ENCODE assay signal across 8 mouse cellular contexts in genomic region chr10:75589129-75589528, GRCm38 (mm10). TPM values are rescaled to one million over a fixed set of nuclear protein-coding genes. Genes with fewer than 3 reads are reported as not detected.
DNase-seq lines count a peak whose midpoint lies in the region; ATAC-seq and TF ChIP-seq lines count a peak whose summit lies in the region.

TSS of gene Ggt5 (plus strand) at chr10:75589340.

- H3K27me3 ChIP-seq in hindbrain, embryonic 10.5 days (ENCODE audit: insufficient read depth, poor library complexity, severe bottlenecking), result peaks cover 14% of the 10 kb centered on the region
- 0 out of 2 replicates have a peak, but pooled peaks cover 6% of the 10 kb centered on the region for H3K27me3 ChIP-seq in limb, embryonic 13.5 days

- H3K4me3 ChIP-seq in ES-E14 (ENCODE audit: insufficient read depth in 1 of 2, low read depth in 1 of 2, low read length in 2 of 2, poor library complexity in 1 of 2, severe bottlenecking in 1 of 2), result no peak within 1 kb of the TSS
- no peak within 1 kb of the TSS for H3K4me3 ChIP-seq in hindbrain, embryonic 10.5 days
- H3K4me3 ChIP-seq in limb, embryonic 13.5 days, result no peak within 1 kb of the TSS

- no peak within 1 kb of the TSS for H3K9ac ChIP-seq in ES-E14 (ENCODE audit: insufficient read depth, low read depth, low read length, poor library complexity, severe bottlenecking)
- peak within 1 kb of the TSS; percentile 36; the same call in 1 of the 2 replicates for H3K9ac ChIP-seq in limb, embryonic 13.5 days

- H3K4me1 ChIP-seq in ES-E14 (ENCODE audit: control insufficient read depth in 2 of 2, insufficient read depth in 2 of 2, low read length in 2 of 2, poor library complexity in 1 of 2), result peaks cover 0 to 8% of the 10 kb centered on the region in 2 experiments; a peak in 1 of 4 replicates
- peaks cover 25% of the 10 kb centered on the region for H3K4me1 ChIP-seq in hindbrain, embryonic 10.5 days (replicated peaks)
- H3K4me1 ChIP-seq in limb, embryonic 13.5 days, result peaks cover 24% of the 10 kb centered on the region

- in situ Hi-C loops in ES-E14 (cut with MboI; ENCODE audit: low sequenced_read_pairs in 2 of 2, unreplicated experiment in 2 of 2), result loop anchor here in 1 of 2 experiments (25.0 kb wide), 1 partner anchor 373 kb away; the partner anchor contains the start of gene Gm5134

- no peaks in the 10 kb centered on the region for H3K9me3 ChIP-seq in ES-E14 (ENCODE audit: control insufficient read depth, insufficient read depth, low read depth, low read length)
- no peaks in the 10 kb centered on the region for H3K9me3 ChIP-seq in hindbrain, embryonic 10.5 days
- H3K9me3 ChIP-seq in limb, embryonic 13.5 days, result no peaks in the 10 kb centered on the region

- ATAC-seq in limb, embryonic 13.5 days (ENCODE audit: low FRiP score, low read depth), result no peak
- ATAC-seq in frontal cortex, adult (ENCODE audit: low TSS enrichment), result no peak

- H3K27ac ChIP-seq in ES-E14 (ENCODE audit: insufficient read depth, low read depth, low read length, poor library complexity, severe bottlenecking), result no peak within 1 kb of the TSS
- no peak within 1 kb of the TSS for H3K27ac ChIP-seq in hindbrain, embryonic 10.5 days
- no peak within 1 kb of the TSS; the same call in 1 of the 2 replicates for H3K27ac ChIP-seq in limb, embryonic 13.5 days

- 44% methylated on average over 5 of the region's 5 CpGs for WGBS in hindbrain, embryonic 10.5 days
- 19% methylated on average over 5 of the region's 5 CpGs for WGBS in limb, embryonic 13.5 days

- H3K4me2 ChIP-seq in limb, embryonic 13.5 days (replicated peaks), result peak within 1 kb of the TSS; percentile 45

- DNase-seq in cerebellum, postnatal 10 days, result peak; percentile 68 to 76
- no peak for DNase-seq in cerebellum, adult 18-20 months
- DNase-seq in ES-E14 (ENCODE audit: low read depth, low spot score), result no peak
- peak; percentile 40 for DNase-seq in forelimb bud, embryonic 11.5 days (ENCODE audit: low read depth, low spot score)
- peak; percentile 17 for DNase-seq in hindbrain, embryonic 10.5 days (ENCODE audit: low spot score)
- DNase-seq in ovary, postnatal 10 days (ENCODE audit: low spot score), result peak; percentile 32

- H3K36me3 ChIP-seq in ES-E14 (ENCODE audit: control insufficient read depth, insufficient read depth, low read length, poor library complexity, severe bottlenecking), result no peaks in the 10 kb centered on the region
- H3K36me3 ChIP-seq in hindbrain, embryonic 10.5 days, result no peaks in the 10 kb centered on the region
- no peaks in the 10 kb centered on the region for H3K36me3 ChIP-seq in limb, embryonic 13.5 days

TF ChIP-seq in ES-E14, 5 proteins besides CTCF, POLR2A, EP300 and RAD21:
- TF ChIP-seq ZNF384 (IDR thresholded peaks at IDR 0.05; ENCODE audit: low read depth, low read length) (peak; percentile 43; the same call in 1 of the 2 replicates), HCFC1 (IDR thresholded peaks at IDR 0.05; ENCODE audit: borderline replicate concordance, insufficient read depth, low read length) (no peak)

RNA-seq across cellular contexts. Expression of gene Ggt5, which starts in this region (rescaled TPM):
- 0.36 and 0.58 TPM in 2 replicates for total RNA-seq in ES-E14 (2012; rRNA removed)
- polyA plus RNA-seq in hindbrain, embryonic 10.5 days (2016; fragmentation: Nextera tagmentation; extraction: Ambion mirVana), result 0.30 and 0.82 TPM in 2 replicates
- polyA plus RNA-seq in limb, embryonic 13.5 days (2015; fragmentation: Nextera tagmentation; extraction: Ambion mirVana), result 1.3 and 1.7 TPM in 2 replicates

Comparison
In these comparisons a context has a peak if more than half of its experiments do, and no peak if none do; other contexts are left out.
1. DNase-seq: peak in cerebellum, postnatal 10 days (2 of 2), forelimb bud, embryonic 11.5 days (single experiment) and ovary, postnatal 10 days (single experiment); none in cerebellum, adult 18-20 months (0 of 2) and ES-E14 (single experiment).
2. Peak in DNase-seq in hindbrain, embryonic 10.5 days; RNA of the gene not detected or under 1 TPM.